Mouse (Mus musculus) 3134 (cell line): ENCODE results near the gene Actb.
A peak's percentile ranks its signal among the peaks of the same experiment; 100 is the strongest.

ENCODE experiments used
- DNase-seq: peaks from one replicate; pipeline ENCODE4 v3.0.0-alpha.2; 2011; ENCODE audit warnings: low spot score; ENCODE audit not compliant: insufficient read length; ENCODE audit errors: extremely low read depth

Gene Actb

GRCm38 (mm10) chr5:142879318-142880175, 27.0 kb downstream of the Actb start:
- DNase-seq, result peak; percentile 52

GRCm38 (mm10) chr5:142878570-142878969, 28.0 kb downstream of the Actb start:
- DNase-seq, result no peak

GRCm38 (mm10) chr5:142877337-142878280, 28.9 kb downstream of the Actb start:
- DNase-seq, result peak; percentile 88

GRCm38 (mm10) chr5:142876896-142877295, 29.7 kb downstream of the Actb start:
- DNase-seq, result no peak

- DNase-seq, result no peak
These were observed 31.0 kb downstream of the Actb start for GRCm38 (mm10) chr5:142875513-142875905.

GRCm38 (mm10) chr5:142874791-142875512, 31.6 kb downstream of the Actb start:
- no peak for DNase-seq

GRCm38 (mm10) chr5:142873718-142874117, 32.8 kb downstream of the Actb start:
- DNase-seq, result no peak

GRCm38 (mm10) chr5:142871765-142872164, 34.8 kb downstream of the Actb start:
- no peak for DNase-seq

GRCm38 (mm10) chr5:142869463-142869862, 37.1 kb downstream of the Actb start:
- DNase-seq, result no peak

- no peak for DNase-seq
These were observed 48.8 kb downstream of the Actb start for GRCm38 (mm10) chr5:142857763-142858229.

- DNase-seq, result no peak
These were observed 50.1 kb downstream of the Actb start for GRCm38 (mm10) chr5:142856408-142856807.

GRCm38 (mm10) chr5:142854877-142855276, 51.7 kb downstream of the Actb start:
- peak; percentile 62 for DNase-seq

GRCm38 (mm10) chr5:142853585-142853984, 53.0 kb downstream of the Actb start:
- DNase-seq, result no peak
